Mouse (Mus musculus) heart, adult 2 months (tissue): Measurements from ENCODE around the gene Eya2.
A peak's percentile ranks its signal among the peaks of the same experiment; 100 is the strongest.
"Not testable (repeated sequence)": the region's sequence is repeated elsewhere in the genome, so short reads cannot be mapped to it uniquely, and the experiment has no call there.

Source experiments
- CTCF ChIP-seq: fragments of 200-600 bp; IDR thresholded peaks from 2 replicates; pipeline ENCODE4 v1.8.1; 2022; ENCODE audit warnings: antibody characterized with exemption, mild to moderate bottlenecking, moderate library complexity
- EP300 ChIP-seq: fragments of 200-500 bp; IDR thresholded peaks from 2 replicates; pipeline ENCODE4 v1.6.1; 2011; ENCODE audit warnings: low read depth, low read length, control low read depth; ENCODE audit not compliant: insufficient read depth
- POLR2A ChIP-seq: fragments of 200-500 bp; IDR thresholded peaks from 2 replicates; pipeline ENCODE4 v1.6.1; 2011; ENCODE audit warnings: mild to moderate bottlenecking, low read depth, low read length, control low read depth; ENCODE audit not compliant: insufficient read depth

DNA sequence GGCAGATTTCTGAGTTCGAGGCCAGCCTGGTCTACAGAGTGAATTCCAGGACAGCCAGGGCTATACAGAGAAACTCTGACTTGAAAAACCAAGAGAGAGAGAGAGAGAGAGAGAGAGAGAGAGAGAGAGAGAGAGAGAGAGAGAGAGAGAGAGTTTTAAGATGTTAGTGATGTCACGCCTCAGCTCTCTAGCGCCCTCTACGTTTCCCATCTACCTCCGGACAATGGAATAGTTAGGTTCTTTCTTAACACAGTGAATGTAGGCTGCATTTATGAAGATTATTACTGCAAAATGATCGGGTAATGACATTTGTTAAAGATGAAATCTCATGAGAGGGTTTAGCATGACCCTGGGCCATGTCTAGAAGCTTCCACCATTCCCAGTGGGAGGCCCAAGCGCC is 44.4 kb upstream of the Eya2 start:
- 0 out of 2 replicates have a peak, but pooled peaks have one; percentile 15 for TF ChIP-seq CTCF
- not testable (repeated sequence) for TF ChIP-seq POLR2A, EP300
